Mouse (Mus musculus): ENCODE measurements at regions not wholly inside any gene's neighbourhood (a gene's known extent, or its start where the extent isn't known, plus 50 kb on each side); places are given as distances from the start of the nearest gene placed in this dataset.
A peak's percentile ranks its signal among the peaks of the same experiment; 100 is the strongest.

- H3K36me3 ChIP-seq (ENCODE audit: insufficient read depth, low read length), result no peaks in the 10 kb centered on the region
- no peaks in the 10 kb centered on the region for H3K4me1 ChIP-seq (replicated peaks; ENCODE audit: insufficient read depth, low read length)
- no peak overlapping the region for H3K4me3 ChIP-seq (replicated peaks; ENCODE audit: low read depth, low read length)
- no peak overlapping the region for H3K9ac ChIP-seq (ENCODE audit: low read depth, low read length)
- TF ChIP-seq CTCF (IDR thresholded peaks at IDR 0.05; ENCODE audit: low read depth), result no peak
- no peak for DNase-seq (ENCODE audit: low spot score)
- no peaks in the 10 kb centered on the region for H3K9me3 ChIP-seq (replicated peaks; ENCODE audit: low read length)
- no peaks in the 10 kb centered on the region for H3K27me3 ChIP-seq (ENCODE audit: insufficient read depth, low read length)
- no peak overlapping the region for H3K4me2 ChIP-seq (ENCODE audit: low read length)
- H3K27ac ChIP-seq, result no peak overlapping the region
- no peak for ATAC-seq (replicated peaks; ENCODE audit: low FRiP score, low read depth)
- WGBS, result 62% methylated on average over 16 of the region's 16 CpGs
These were observed 189.6 kb downstream of the Mtx2 start for GRCm38 (mm10) chr2:75014994-75015728.

- 72% methylated on average over 7 of the region's 7 CpGs for WGBS
- Histone ChIP-seq H3K27me3 (ENCODE audit: insufficient read depth, low read length) (no peaks in the 10 kb centered on the region), H3K9me3 (replicated peaks; ENCODE audit: low read length) (no peaks in the 10 kb centered on the region), H3K27ac (no peak overlapping the region), H3K4me2 (ENCODE audit: low read length) (no peak overlapping the region), H3K9ac (ENCODE audit: low read depth, low read length) (no peak overlapping the region), H3K36me3 (ENCODE audit: insufficient read depth, low read length) (no peaks in the 10 kb centered on the region), H3K4me1 (replicated peaks; ENCODE audit: insufficient read depth, low read length) (no peaks in the 10 kb centered on the region), H3K4me3 (replicated peaks; ENCODE audit: low read depth, low read length) (no peak overlapping the region)
- ATAC-seq (replicated peaks; ENCODE audit: low FRiP score, low read depth), result no peak
- DNase-seq (ENCODE audit: low spot score), result no peak
- TF ChIP-seq CTCF (IDR thresholded peaks at IDR 0.05; ENCODE audit: low read depth), result no peak
These were observed 193.9 kb downstream of the Mtx2 start for GRCm38 (mm10) chr2:75019459-75019858.

GRCm38 (mm10) chr2:75021639-75022038 lies 196.0 kb downstream of the Mtx2 start:
- H3K4me3 ChIP-seq (replicated peaks; ENCODE audit: low read depth, low read length), result no peak overlapping the region
- H3K9ac ChIP-seq (ENCODE audit: low read depth, low read length), result no peak overlapping the region
- no peak overlapping the region for H3K27ac ChIP-seq
- H3K9me3 ChIP-seq (replicated peaks; ENCODE audit: low read length), result no peaks in the 10 kb centered on the region
- no peak overlapping the region for H3K4me2 ChIP-seq (ENCODE audit: low read length)
- 27% methylated on average over 7 of the region's 7 CpGs for WGBS
- no peak for TF ChIP-seq CTCF (IDR thresholded peaks at IDR 0.05; ENCODE audit: low read depth)
- no peaks in the 10 kb centered on the region for H3K36me3 ChIP-seq (ENCODE audit: insufficient read depth, low read length)
- H3K4me1 ChIP-seq (replicated peaks; ENCODE audit: insufficient read depth, low read length), result no peaks in the 10 kb centered on the region
- ATAC-seq (replicated peaks; ENCODE audit: low FRiP score, low read depth) (no peak), DNase-seq (ENCODE audit: low spot score) (peak; percentile 58)
- H3K27me3 ChIP-seq (ENCODE audit: insufficient read depth, low read length), result no peaks in the 10 kb centered on the region

- no peak for TF ChIP-seq CTCF (IDR thresholded peaks at IDR 0.05; ENCODE audit: low read depth)
- DNase-seq (ENCODE audit: low spot score) (no peak), ATAC-seq (replicated peaks; ENCODE audit: low FRiP score, low read depth) (no peak)
- Histone ChIP-seq H3K9ac (ENCODE audit: low read depth, low read length) (no peak overlapping the region), H3K4me3 (replicated peaks; ENCODE audit: low read depth, low read length) (no peak overlapping the region), H3K27me3 (ENCODE audit: insufficient read depth, low read length) (no peaks in the 10 kb centered on the region), H3K4me1 (replicated peaks; ENCODE audit: insufficient read depth, low read length) (no peaks in the 10 kb centered on the region), H3K36me3 (ENCODE audit: insufficient read depth, low read length) (no peaks in the 10 kb centered on the region), H3K4me2 (ENCODE audit: low read length) (no peak overlapping the region), H3K27ac (no peak overlapping the region), H3K9me3 (replicated peaks; ENCODE audit: low read length) (no peaks in the 10 kb centered on the region)
- 80% methylated on average over 10 of the region's 10 CpGs for WGBS
These were observed 202.5 kb downstream of the Mtx2 start for GRCm38 (mm10) chr2:75028151-75028550.

GRCm38 (mm10) chr2:75029089-75029693 lies 203.6 kb downstream of the Mtx2 start:
- ATAC-seq (replicated peaks; ENCODE audit: low FRiP score, low read depth) (no peak), DNase-seq (ENCODE audit: low spot score) (no peak)
- Histone ChIP-seq H3K36me3 (ENCODE audit: insufficient read depth, low read length) (no peaks in the 10 kb centered on the region), H3K4me2 (ENCODE audit: low read length) (no peak overlapping the region), H3K4me3 (replicated peaks; ENCODE audit: low read depth, low read length) (no peak overlapping the region), H3K4me1 (replicated peaks; ENCODE audit: insufficient read depth, low read length) (no peaks in the 10 kb centered on the region), H3K27me3 (ENCODE audit: insufficient read depth, low read length) (no peaks in the 10 kb centered on the region), H3K9ac (ENCODE audit: low read depth, low read length) (no peak overlapping the region), H3K9me3 (replicated peaks; ENCODE audit: low read length) (no peaks in the 10 kb centered on the region), H3K27ac (no peak overlapping the region)
- no peak for TF ChIP-seq CTCF (IDR thresholded peaks at IDR 0.05; ENCODE audit: low read depth)
- WGBS, result 25% methylated on average over 8 of the region's 8 CpGs

- Histone ChIP-seq H3K9ac (ENCODE audit: low read depth, low read length) (no peak overlapping the region), H3K4me1 (replicated peaks; ENCODE audit: insufficient read depth, low read length) (no peaks in the 10 kb centered on the region; the same call in 1 of the 2 replicates), H3K27ac (no peak overlapping the region), H3K27me3 (ENCODE audit: insufficient read depth, low read length) (no peaks in the 10 kb centered on the region), H3K9me3 (replicated peaks; ENCODE audit: low read length) (no peaks in the 10 kb centered on the region), H3K36me3 (ENCODE audit: insufficient read depth, low read length) (no peaks in the 10 kb centered on the region), H3K4me3 (replicated peaks; ENCODE audit: low read depth, low read length) (no peak overlapping the region), H3K4me2 (ENCODE audit: low read length) (no peak overlapping the region)
- 53% methylated on average over 3 of the region's 3 CpGs for WGBS
- DNase-seq (ENCODE audit: low spot score) (no peak), ATAC-seq (replicated peaks; ENCODE audit: low FRiP score, low read depth) (no peak)
- TF ChIP-seq CTCF (IDR thresholded peaks at IDR 0.05; ENCODE audit: low read depth), result no peak
These were observed 209.1 kb downstream of the Mtx2 start for GRCm38 (mm10) chr2:75034708-75035107.
